Mouse (Mus musculus): Measurements from ENCODE around the gene Inf2. TPM values are rescaled to one million over a fixed set of nuclear protein-coding genes. Genes with fewer than 3 reads are reported as not detected.

Inf2 gene
- total and polyA plus RNA-seq, 3 experiments = 26.1 to 122 (median 55.7) TPM

- Histone ChIP-seq H3K4me3 (ENCODE audit: control insufficient read depth in 1 of 2, insufficient read depth in 1 of 2, low read depth in 2 of 2, low read length in 2 of 2) (peak overlapping the region; percentile 56 to 64), H3K27me3 (ENCODE audit: control insufficient read depth in 1 of 2, insufficient read depth in 2 of 2, low read length in 2 of 2) (no peaks in the 10 kb centered on the region), H3K4me1 (ENCODE audit: control insufficient read depth in 1 of 2, insufficient read depth in 2 of 2, low read length in 2 of 2) (peaks cover 22 to 43% of the 10 kb centered on the region in 2 experiments), H3K36me3 (ENCODE audit: control insufficient read depth in 1 of 2, insufficient read depth in 2 of 2, low read length in 2 of 2) (peaks cover 0 to 29% of the 10 kb centered on the region in 2 experiments; a peak in 2 of 4 replicates), H3K9me3 (replicated peaks; ENCODE audit: insufficient read depth, low read length) (no peaks in the 10 kb centered on the region), H3K79me2 (ENCODE audit: control insufficient read depth, insufficient read depth, low read length, poor library complexity) (peaks cover 6% of the 10 kb centered on the region; the same call in 1 of the 2 replicates), H3K27ac (ENCODE audit: control insufficient read depth, low read depth, low read length) (peak overlapping the region; percentile 61), H3K9ac (ENCODE audit: control insufficient read depth, low read depth, low read length, poor library complexity, severe bottlenecking) (peak overlapping the region; percentile 73)
- TF ChIP-seq SMC3 (IDR thresholded peaks at IDR 0.05; ENCODE audit: low read depth, low read length) = no peak
- TF ChIP-seq GATA1 (IDR thresholded peaks at IDR 0.05; ENCODE audit: low read depth, low read length) = peak; percentile 76; the same call in 1 of the 2 replicates
- TF ChIP-seq POLR2A (IDR thresholded peaks at IDR 0.05; ENCODE audit: control insufficient read depth in 1 of 2, insufficient read depth in 1 of 2, low read depth in 1 of 2, low read length in 2 of 2, poor library complexity in 1 of 2) = no peak
- no peak for TF ChIP-seq TCF12 (IDR thresholded peaks at IDR 0.05; ENCODE audit: low read depth, low read length)
- no peak for TF ChIP-seq ZMIZ1 (IDR thresholded peaks at IDR 0.05; ENCODE audit: low read depth, low read length)
- DNase-seq (ENCODE audit: low read depth, low spot score) = peak; percentile 79
Measured at GRCm38 (mm10) chr12:112618981-112619685, 30.5 kb downstream of the Inf2 start.

- H3K79me2 ChIP-seq (ENCODE audit: control insufficient read depth, insufficient read depth, low read length, poor library complexity) = peaks cover 6% of the 10 kb centered on the region; the same call in 1 of the 2 replicates
- peaks cover 22 to 43% of the 10 kb centered on the region in 2 experiments for H3K4me1 ChIP-seq (ENCODE audit: control insufficient read depth in 1 of 2, insufficient read depth in 2 of 2, low read length in 2 of 2)
- H3K27ac ChIP-seq (ENCODE audit: control insufficient read depth, low read depth, low read length) = peak within 1 kb of the TSS; percentile 61
- TF ChIP-seq SMC3 (IDR thresholded peaks at IDR 0.05; ENCODE audit: low read depth, low read length) = no peak
- TF ChIP-seq MYC (IDR thresholded peaks at IDR 0.05; ENCODE audit: low read depth, low read length) = no peak
- TF ChIP-seq E2F4 (IDR thresholded peaks at IDR 0.05; ENCODE audit: borderline replicate concordance, low read depth, low read length) = no peak
- TF ChIP-seq ELF1 (IDR thresholded peaks at IDR 0.05; ENCODE audit: low read depth, low read length) = no peak
- TF ChIP-seq MYB (IDR thresholded peaks at IDR 0.05; ENCODE audit: low read depth, low read length) = no peak
- TF ChIP-seq TAL1 (IDR thresholded peaks at IDR 0.05; ENCODE audit: low read length) = no peak
- TF ChIP-seq USF2 (IDR thresholded peaks at IDR 0.05; ENCODE audit: borderline replicate concordance in 1 of 2, insufficient read depth in 1 of 2, low read depth in 1 of 2, low read length in 2 of 2) = no peak
- no peak for TF ChIP-seq TCF12 (IDR thresholded peaks at IDR 0.05; ENCODE audit: low read depth, low read length)
- no peak for TF ChIP-seq MAZ (IDR thresholded peaks at IDR 0.05; ENCODE audit: low read depth, low read length)
- no peak for TF ChIP-seq RAD21 (IDR thresholded peaks at IDR 0.05; ENCODE audit: low read depth, low read length)
- no peak for TF ChIP-seq CHD1 (IDR thresholded peaks at IDR 0.05; ENCODE audit: low read depth, low read length)
- TF ChIP-seq SIN3A (IDR thresholded peaks at IDR 0.05; ENCODE audit: low read length) = no peak
- TF ChIP-seq ETS1 (IDR thresholded peaks at IDR 0.05; ENCODE audit: low read depth, low read length) = no peak
- no peaks in the 10 kb centered on the region for H3K27me3 ChIP-seq (ENCODE audit: control insufficient read depth in 1 of 2, insufficient read depth in 2 of 2, low read length in 2 of 2)
- H3K4me3 ChIP-seq (ENCODE audit: control insufficient read depth in 1 of 2, insufficient read depth in 1 of 2, low read depth in 2 of 2, low read length in 2 of 2) = peak within 1 kb of the TSS; percentile 56 to 64
- H3K36me3 ChIP-seq (ENCODE audit: control insufficient read depth in 1 of 2, insufficient read depth in 2 of 2, low read length in 2 of 2) = peaks cover 0 to 29% of the 10 kb centered on the region in 2 experiments; a peak in 2 of 4 replicates
- H3K9me3 ChIP-seq (replicated peaks; ENCODE audit: insufficient read depth, low read length) = no peaks in the 10 kb centered on the region
- peak within 1 kb of the TSS; percentile 73 for H3K9ac ChIP-seq (ENCODE audit: control insufficient read depth, low read depth, low read length, poor library complexity, severe bottlenecking)
- DNase-seq (ENCODE audit: low read depth, low spot score) = peak; percentile 99
Measured at GRCm38 (mm10) chr12:112619686-112620353, 31.2 kb downstream of the Inf2 start, which contains the start of gene Adssl1. Gene Adssl1, plus strand, starts transcription at chr12:112620045.

All from MEL (cell line).